Mouse (Mus musculus) limb, embryonic 14.5 days (tissue): Measurements from ENCODE around the gene Ass1. TPM values are rescaled to one million over a fixed set of nuclear protein-coding genes. Genes with fewer than 3 reads are reported as not detected.
A peak's percentile ranks its signal among the peaks of the same experiment; 100 is the strongest.

Source experiments
- ATAC-seq: fragments of 200-750 bp; cut with Nextera tagmentation; 2 replicates; pipeline ENCODE4 v1.8.0; 2017; ENCODE audit warnings: low read depth, moderate number of reproducible peaks, moderate TSS enrichment; ENCODE audit not compliant: low FRiP score
- DNase-seq: peaks from one replicate; pipeline ENCODE4 v3.0.0-alpha.2; 2015; ENCODE audit warnings: low spot score
- H3K27ac ChIP-seq: fragments of 300-500 bp; sonication (generic); replicated peaks from 2 replicates; pipeline ENCODE4 v1.5.1; 2014; ENCODE audit warnings: low read depth, mild to moderate bottlenecking, low read length, moderate library complexity, mixed read lengths
- H3K27me3 ChIP-seq: fragments of 300-500 bp; sonication (generic); 2 replicates; pipeline ENCODE4 v1.6.1; 2014; ENCODE audit warnings: low read length, mixed read lengths; ENCODE audit not compliant: control insufficient read depth, insufficient read depth
- H3K36me3 ChIP-seq: fragments of 300-500 bp; sonication (generic); 2 replicates; pipeline ENCODE4 v1.6.1; 2014; ENCODE audit warnings: mild to moderate bottlenecking, low read length, moderate library complexity, mixed read lengths; ENCODE audit not compliant: control insufficient read depth, insufficient read depth
- H3K4me1 ChIP-seq: fragments of 300-500 bp; sonication (generic); 2 replicates; pipeline ENCODE4 v1.6.1; 2014; ENCODE audit warnings: antibody characterized with exemption, low read length, mixed read lengths; ENCODE audit not compliant: control insufficient read depth, insufficient read depth
- H3K4me2 ChIP-seq: fragments of 300-500 bp; sonication (generic); replicated peaks from 2 replicates; pipeline ENCODE4 v1.6.1; 2014; ENCODE audit warnings: low read depth, mild to moderate bottlenecking, low read length, moderate library complexity; ENCODE audit not compliant: severe bottlenecking
- H3K4me3 ChIP-seq: fragments of 300-500 bp; sonication (generic); replicated peaks from 2 replicates; pipeline ENCODE4 v1.5.1; 2014; ENCODE audit warnings: low read length
- H3K9ac ChIP-seq: fragments of 300-500 bp; sonication (generic); 2 replicates; pipeline ENCODE4 v1.6.1; 2014; ENCODE audit warnings: mild to moderate bottlenecking, low read depth, low read length, moderate library complexity; ENCODE audit not compliant: severe bottlenecking
- H3K9me3 ChIP-seq: fragments of 300-500 bp; sonication (generic); 2 replicates; pipeline ENCODE4 v1.6.1; 2016; ENCODE audit warnings: low read length; ENCODE audit not compliant: control insufficient read depth
- POLR2A ChIP-seq: fragments of 200-500 bp; IDR thresholded peaks from 2 replicates; pipeline ENCODE4 v1.8.0; 2012; ENCODE audit warnings: inconsistent platforms, mild to moderate bottlenecking, moderate library complexity, borderline replicate concordance; ENCODE audit not compliant: insufficient read depth, insufficient read length; ENCODE audit errors: extremely low read depth
- WGBS: fragments of 180-500 bp; shearing (Covaris S2); extraction: QIAGEN DNeasy Blood & Tissue Kit; methylation state at CpG from one replicate; pipeline ENCODE4 v1.1.7; 2014; 5-methylcytosine and 5-hydroxymethylcytosine counted together
- polyA plus RNA-seq, 2 experiments: library from polyadenylated mRNA; depleted of rRNA in 1 of 2; stranded (reverse) in 1 of 2; unstranded in 1 of 2; fragments of >200 nt; fragmentation: Nextera tagmentation in 1 of 2; extraction: Ambion mirVana in 1 of 2; gene quantifications; 2 replicates each; pipeline versions ENCODE4 v1.2.1 to v1.2.3; 2012 to 2014

Ass1 gene
- polyA plus RNA-seq, 2 experiments: 17.1 to 27.1 TPM

DNA sequence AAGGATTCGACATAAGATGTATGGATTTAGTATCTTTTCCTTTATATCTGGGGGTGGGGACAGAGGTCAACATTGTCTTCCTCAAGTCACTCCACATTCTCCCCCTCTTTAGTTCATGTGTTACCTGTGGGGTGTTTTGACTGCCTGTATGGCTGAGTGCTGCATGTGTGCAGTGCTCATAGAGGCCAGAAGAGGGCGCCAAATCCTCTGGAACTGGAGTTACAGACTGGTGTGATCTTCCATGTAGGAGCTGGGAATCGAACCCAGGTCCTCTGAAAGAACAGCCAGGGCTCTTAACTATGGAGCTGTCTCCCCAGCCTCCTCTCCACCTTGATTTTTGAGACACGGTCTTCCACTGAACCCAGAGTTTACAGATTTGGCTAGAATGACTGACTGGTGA lies 3.9 kb downstream of the Ass1 start:
- DNase-seq: no peak
- 61% methylated on average over 4 of the region's 4 CpGs for WGBS
- peaks cover 11% of the 10 kb centered on the region; the same call in 1 of the 2 replicates for H3K27me3 ChIP-seq
- H3K9ac ChIP-seq: no peak overlapping the region
- no peak overlapping the region for H3K4me2 ChIP-seq
- H3K36me3 ChIP-seq: no peaks in the 10 kb centered on the region
- TF ChIP-seq POLR2A: no peak
- peaks cover 17% of the 10 kb centered on the region; the same call in 1 of the 2 replicates for H3K4me1 ChIP-seq
- ATAC-seq: no peak
- H3K9me3 ChIP-seq: no peaks in the 10 kb centered on the region
- no peak overlapping the region for H3K27ac ChIP-seq
- no peak overlapping the region for H3K4me3 ChIP-seq

- H3K27me3 ChIP-seq: peaks cover 11% of the 10 kb centered on the region; the same call in 1 of the 2 replicates
- no peak for DNase-seq
- WGBS: 70% methylated on average over 5 of the region's 5 CpGs
- no peak for ATAC-seq
- no peaks in the 10 kb centered on the region for H3K36me3 ChIP-seq
- H3K27ac ChIP-seq: no peak overlapping the region
- no peak overlapping the region for H3K9ac ChIP-seq
- TF ChIP-seq POLR2A: no peak
- no peak overlapping the region for H3K4me3 ChIP-seq
- peaks cover 12% of the 10 kb centered on the region; the same call in 1 of the 2 replicates for H3K4me1 ChIP-seq
- H3K4me2 ChIP-seq: no peak overlapping the region
- H3K9me3 ChIP-seq: no peaks in the 10 kb centered on the region
Measured at GRCm38 (mm10) chr2:31474686-31475085, 4.7 kb downstream of the Ass1 start.

GRCm38 (mm10) chr2:31476107-31476820 lies 6.3 kb downstream of the Ass1 start:
- WGBS: 77% methylated on average over 10 of the region's 10 CpGs
- H3K4me3 ChIP-seq: no peak overlapping the region
- H3K9me3 ChIP-seq: no peaks in the 10 kb centered on the region
- H3K27ac ChIP-seq: no peak overlapping the region
- ATAC-seq: no peak
- DNase-seq: no peak
- no peak for TF ChIP-seq POLR2A
- no peaks in the 10 kb centered on the region for H3K4me1 ChIP-seq
- H3K4me2 ChIP-seq: no peak overlapping the region
- H3K36me3 ChIP-seq: no peaks in the 10 kb centered on the region
- H3K27me3 ChIP-seq: no peaks in the 10 kb centered on the region; the same call in 1 of the 2 replicates
- H3K9ac ChIP-seq: no peak overlapping the region

DNA sequence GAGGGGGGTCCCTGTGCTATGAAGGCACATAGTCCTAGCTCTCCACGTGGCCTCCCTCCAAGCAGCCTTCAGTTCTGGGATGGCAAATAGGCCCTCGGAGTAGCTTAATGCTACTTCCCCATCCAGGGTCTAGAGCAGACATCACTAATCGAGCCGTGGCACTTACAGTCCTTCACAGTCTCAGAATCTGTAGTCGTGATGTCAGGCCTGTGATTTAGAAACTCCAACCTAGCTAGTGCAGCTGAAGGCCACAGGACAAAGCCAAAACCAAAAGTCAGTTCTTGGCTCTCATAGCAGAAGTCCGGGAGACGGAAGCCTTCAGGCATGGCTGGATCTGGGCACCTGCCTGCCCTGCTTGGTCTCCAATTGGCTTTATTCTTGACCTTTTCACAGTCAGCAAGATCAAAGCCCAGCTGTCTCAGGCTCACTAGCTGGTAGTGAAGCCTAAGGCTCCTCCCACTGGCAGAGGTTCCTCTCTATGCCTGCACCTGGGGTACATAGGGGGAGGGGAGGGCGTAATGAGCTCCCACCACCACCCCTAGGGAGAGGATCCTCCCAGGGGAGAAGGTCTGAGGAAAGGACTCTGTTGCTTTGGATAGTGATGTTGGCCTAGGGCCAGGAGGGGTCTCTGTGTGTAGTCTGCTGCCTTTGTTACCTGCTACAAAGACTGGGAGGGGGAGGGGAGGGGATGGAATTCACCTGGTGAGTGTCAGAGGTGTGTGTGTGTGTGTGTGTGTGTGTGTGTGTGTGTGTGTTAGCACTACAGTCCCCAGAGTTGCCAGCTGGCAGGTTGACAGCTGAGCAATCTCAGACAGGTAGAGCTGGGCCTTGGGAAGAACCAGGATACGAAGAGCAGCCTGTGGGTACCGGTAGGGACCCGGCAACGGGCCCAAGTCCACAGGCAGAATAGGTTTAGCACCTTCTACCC lies 7.5 kb downstream of the Ass1 start:
- H3K4me2 ChIP-seq: no peak overlapping the region
- WGBS: 80% methylated on average over 12 of the region's 12 CpGs
- DNase-seq (no peak), ATAC-seq (no peak)
- H3K9ac ChIP-seq: no peak overlapping the region
- H3K27me3 ChIP-seq: no peaks in the 10 kb centered on the region
- no peaks in the 10 kb centered on the region for H3K36me3 ChIP-seq
- no peak overlapping the region for H3K4me3 ChIP-seq
- H3K4me1 ChIP-seq: no peaks in the 10 kb centered on the region
- no peak overlapping the region for H3K27ac ChIP-seq
- H3K9me3 ChIP-seq: no peaks in the 10 kb centered on the region
- TF ChIP-seq POLR2A: no peak

- Histone ChIP-seq H3K36me3 (no peaks in the 10 kb centered on the region), H3K27ac (no peak overlapping the region), H3K4me3 (no peak overlapping the region), H3K4me2 (no peak overlapping the region), H3K4me1 (no peaks in the 10 kb centered on the region), H3K9me3 (no peaks in the 10 kb centered on the region), H3K27me3 (no peaks in the 10 kb centered on the region), H3K9ac (no peak overlapping the region)
- DNase-seq (peak; percentile 92), ATAC-seq (peak; percentile 86)
- 25% methylated on average over 8 of the region's 8 CpGs for WGBS
- no peak for TF ChIP-seq POLR2A
Measured at GRCm38 (mm10) chr2:31482914-31483575, 13.0 kb downstream of the Ass1 start.
